Mouse (Mus musculus): ENCODE results near the gene Gjc2. TPM values are rescaled to one million over a fixed set of nuclear protein-coding genes. Genes with fewer than 3 reads are reported as not detected.

Gene Gjc2
- total and polyA plus RNA-seq, 2 experiments from 2014 or later, result 0.38 to 3.2 TPM

GRCm38 (mm10) chr11:59226251-59226650, 43.2 kb upstream of the Gjc2 start:
- H3K4me2 ChIP-seq (ENCODE audit: low read depth, low read length), result peak overlapping the region; percentile 71
- H3K9ac ChIP-seq (replicated peaks; ENCODE audit: low read length), result peak overlapping the region; percentile 95
- WGBS, result 43% methylated on average over 3 of the region's 3 CpGs
- no peaks in the 10 kb centered on the region for H3K9me3 ChIP-seq (ENCODE audit: low read length)
- H3K36me3 ChIP-seq (ENCODE audit: insufficient read depth, low read length), result no peaks in the 10 kb centered on the region
- H3K27ac ChIP-seq, result no peak overlapping the region
- H3K4me3 ChIP-seq (ENCODE audit: low read length), result peak overlapping the region; percentile 93
- DNase-seq (ENCODE audit: low spot score), result no peak
- ATAC-seq, result no peak
- H3K4me1 ChIP-seq (ENCODE audit: insufficient read depth, low read length), result peaks cover 12% of the 10 kb centered on the region
- TF ChIP-seq CTCF (IDR thresholded peaks at IDR 0.05; ENCODE audit: low read depth), result no peak
- H3K27me3 ChIP-seq (ENCODE audit: insufficient read depth, low read length), result no peaks in the 10 kb centered on the region

GRCm38 (mm10) chr11:59225167-59225566, 42.2 kb upstream of the Gjc2 start:
- no peaks in the 10 kb centered on the region for H3K36me3 ChIP-seq (ENCODE audit: insufficient read depth, low read length)

GRCm38 (mm10) chr11:59224470-59224869, 41.5 kb upstream of the Gjc2 start:
- H3K9ac ChIP-seq (replicated peaks; ENCODE audit: low read length), result no peak overlapping the region
- H3K27me3 ChIP-seq (ENCODE audit: insufficient read depth, low read length), result no peaks in the 10 kb centered on the region
- H3K9me3 ChIP-seq (ENCODE audit: low read length), result no peaks in the 10 kb centered on the region
- no peak for TF ChIP-seq CTCF (IDR thresholded peaks at IDR 0.05; ENCODE audit: low read depth)
- 69% methylated on average over 2 of the region's 2 CpGs for WGBS
- no peak overlapping the region for H3K4me2 ChIP-seq (ENCODE audit: low read depth, low read length)
- no peak overlapping the region for H3K27ac ChIP-seq
- H3K4me3 ChIP-seq (ENCODE audit: low read length), result no peak overlapping the region
- DNase-seq (ENCODE audit: low spot score) (no peak), ATAC-seq (no peak)
- H3K4me1 ChIP-seq (ENCODE audit: insufficient read depth, low read length), result peaks cover 12% of the 10 kb centered on the region
- H3K36me3 ChIP-seq (ENCODE audit: insufficient read depth, low read length), result no peaks in the 10 kb centered on the region

More at GRCm38 (mm10) chr11:59225167-59225566, 42.2 kb upstream of the Gjc2 start:
- no peak for TF ChIP-seq CTCF (IDR thresholded peaks at IDR 0.05; ENCODE audit: low read depth)
- H3K9me3 ChIP-seq (ENCODE audit: low read length), result no peaks in the 10 kb centered on the region
- H3K4me3 ChIP-seq (ENCODE audit: low read length), result no peak overlapping the region
- H3K27me3 ChIP-seq (ENCODE audit: insufficient read depth, low read length), result no peaks in the 10 kb centered on the region
- H3K9ac ChIP-seq (replicated peaks; ENCODE audit: low read length), result no peak overlapping the region
- 86% methylated on average over 2 of the region's 2 CpGs for WGBS
- ATAC-seq, result no peak
- H3K27ac ChIP-seq, result no peak overlapping the region
- H3K4me2 ChIP-seq (ENCODE audit: low read depth, low read length), result no peak overlapping the region; the same call in 1 of the 2 replicates
- peaks cover 12% of the 10 kb centered on the region for H3K4me1 ChIP-seq (ENCODE audit: insufficient read depth, low read length)
- no peak for DNase-seq (ENCODE audit: low spot score)

GRCm38 (mm10) chr11:59224025-59224424, 41.0 kb upstream of the Gjc2 start:
- TF ChIP-seq CTCF (IDR thresholded peaks at IDR 0.05; ENCODE audit: low read depth), result no peak
- DNase-seq (ENCODE audit: low spot score) (no peak), ATAC-seq (no peak)
- Histone ChIP-seq H3K27me3 (ENCODE audit: insufficient read depth, low read length) (no peaks in the 10 kb centered on the region), H3K4me2 (ENCODE audit: low read depth, low read length) (no peak overlapping the region), H3K27ac (no peak overlapping the region), H3K36me3 (ENCODE audit: insufficient read depth, low read length) (no peaks in the 10 kb centered on the region), H3K9me3 (ENCODE audit: low read length) (no peaks in the 10 kb centered on the region), H3K4me3 (ENCODE audit: low read length) (no peak overlapping the region), H3K4me1 (ENCODE audit: insufficient read depth, low read length) (peaks cover 12% of the 10 kb centered on the region), H3K9ac (replicated peaks; ENCODE audit: low read length) (no peak overlapping the region)
- WGBS, result 95% methylated on average over 3 of the region's 3 CpGs

GRCm38 (mm10) chr11:59222306-59222705, 39.3 kb upstream of the Gjc2 start:
- TF ChIP-seq CTCF (IDR thresholded peaks at IDR 0.05; ENCODE audit: low read depth), result no peak
- 85% methylated on average over 4 of the region's 4 CpGs for WGBS
- peaks cover 8% of the 10 kb centered on the region; the same call in 1 of the 2 replicates for H3K4me1 ChIP-seq (ENCODE audit: insufficient read depth, low read length)
- ATAC-seq (no peak), DNase-seq (ENCODE audit: low spot score) (no peak)
- H3K9me3 ChIP-seq (ENCODE audit: low read length), result no peaks in the 10 kb centered on the region
- H3K27ac ChIP-seq, result no peak overlapping the region
- H3K27me3 ChIP-seq (ENCODE audit: insufficient read depth, low read length), result no peaks in the 10 kb centered on the region
- H3K9ac ChIP-seq (replicated peaks; ENCODE audit: low read length), result no peak overlapping the region
- no peak overlapping the region for H3K4me2 ChIP-seq (ENCODE audit: low read depth, low read length)
- H3K4me3 ChIP-seq (ENCODE audit: low read length), result no peak overlapping the region
- H3K36me3 ChIP-seq (ENCODE audit: insufficient read depth, low read length), result no peaks in the 10 kb centered on the region

- DNase-seq (ENCODE audit: low spot score) (no peak), ATAC-seq (no peak)
- Histone ChIP-seq H3K27ac (no peak overlapping the region), H3K4me2 (ENCODE audit: low read depth, low read length) (no peak overlapping the region), H3K36me3 (ENCODE audit: insufficient read depth, low read length) (no peaks in the 10 kb centered on the region), H3K4me1 (ENCODE audit: insufficient read depth, low read length) (peaks cover 6% of the 10 kb centered on the region; the same call in 1 of the 2 replicates), H3K9ac (replicated peaks; ENCODE audit: low read length) (no peak overlapping the region), H3K4me3 (ENCODE audit: low read length) (no peak overlapping the region), H3K27me3 (ENCODE audit: insufficient read depth, low read length) (no peaks in the 10 kb centered on the region), H3K9me3 (ENCODE audit: low read length) (no peaks in the 10 kb centered on the region)
- TF ChIP-seq CTCF (IDR thresholded peaks at IDR 0.05; ENCODE audit: low read depth), result no peak
Measured at GRCm38 (mm10) chr11:59221604-59222003, 38.6 kb upstream of the Gjc2 start.

DNA sequence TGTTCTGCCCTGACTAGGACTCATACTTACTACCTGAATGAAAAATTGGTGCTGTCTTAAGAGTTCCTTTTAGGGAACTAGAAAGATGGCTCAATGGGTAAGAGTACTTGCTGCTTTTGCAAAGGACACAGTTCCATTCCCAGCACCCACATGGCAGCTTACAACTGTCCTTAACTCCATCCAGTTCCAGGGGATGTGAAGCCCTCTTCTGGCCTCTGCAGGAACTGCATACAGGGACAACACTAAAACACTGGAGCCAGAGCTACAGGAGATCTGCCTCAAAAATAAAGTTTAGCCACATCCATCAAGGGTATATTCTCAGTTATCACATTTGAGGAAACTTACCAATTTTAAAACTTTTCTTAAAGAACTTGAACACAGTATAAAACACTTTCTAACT, 36.1 kb upstream of the Gjc2 start:
- peak; percentile 58 for TF ChIP-seq CTCF (IDR thresholded peaks at IDR 0.05; ENCODE audit: low read depth)
- Histone ChIP-seq H3K9me3 (ENCODE audit: low read length) (no peaks in the 10 kb centered on the region), H3K4me1 (ENCODE audit: insufficient read depth, low read length) (no peaks in the 10 kb centered on the region), H3K27me3 (ENCODE audit: insufficient read depth, low read length) (no peaks in the 10 kb centered on the region), H3K36me3 (ENCODE audit: insufficient read depth, low read length) (no peaks in the 10 kb centered on the region), H3K4me2 (ENCODE audit: low read depth, low read length) (no peak overlapping the region), H3K9ac (replicated peaks; ENCODE audit: low read length) (no peak overlapping the region), H3K4me3 (ENCODE audit: low read length) (no peak overlapping the region), H3K27ac (no peak overlapping the region)
- DNase-seq (ENCODE audit: low spot score) (peak; percentile 14), ATAC-seq (no peak)

Data from hindbrain, postnatal 0 days (tissue).